In genomic region chr8:128087500-128087899, GRCm38 (mm10) we compare ENCODE assay signal across 21 mouse cellular contexts.
DNase-seq lines count a peak whose midpoint lies in the region; ATAC-seq and TF ChIP-seq lines count a peak whose summit lies in the region.
"Had no signal": no experiment of that assay in that cellular context is flagged by ENCODE, and none has a peak within 500 bp of the region (broad histone marks: within the 10 kb centered on the region; RNA-seq: fewer than 3 reads in every experiment).

No protein-coding gene starts in this region.

- H3K4me3 ChIP-seq in midbrain, embryonic 11.5 days (ENCODE audit: low read depth, low read length), result no peak overlapping the region
- H3K4me3 ChIP-seq in midbrain, postnatal 0 days (ENCODE audit: low read depth, low read length), result no peak overlapping the region
- H3K4me3 ChIP-seq in neural tube, embryonic 11.5 days (ENCODE audit: low read depth, low read length), result no peak overlapping the region
- H3K4me3 ChIP-seq: embryonic facial prominence, embryonic 13.5 days; forebrain, embryonic 12.5 days; heart, adult 2 months; heart, embryonic 12.5 days had no signal

- DNase-seq in heart, adult 11 months, result peak; percentile 45
- DNase-seq in heart, postnatal 4 days, result no peak
- DNase-seq in midbrain, embryonic 11.5 days (ENCODE audit: low spot score, missing footprints), result peak; percentile 84
- DNase-seq in midbrain, postnatal 0 days (ENCODE audit: low spot score), result no peak
- peak; percentile 18 for DNase-seq in embryo, embryonic 10.5 days (ENCODE audit: low spot score)
- DNase-seq in neural tube, embryonic 11.5 days (ENCODE audit: low spot score), result peak; percentile 29
- DNase-seq in B cell, adult 2 months, result no peak
- DNase-seq: adrenal gland, postnatal 14 days; cerebellum, adult 18-20 months; cerebellum, adult 9-11 months; cerebellum, postnatal 36 days; gastrocnemius, postnatal 10 days; heart, adult 2 months had no signal

- no peak overlapping the region for H3K9ac ChIP-seq in midbrain, embryonic 11.5 days (ENCODE audit: low read length)
- H3K9ac ChIP-seq in midbrain, postnatal 0 days (replicated peaks; ENCODE audit: low read length, poor library complexity, severe bottlenecking), result no peak overlapping the region
- no peak overlapping the region for H3K9ac ChIP-seq in neural tube, embryonic 11.5 days (ENCODE audit: low read length)
- H3K9ac ChIP-seq: embryonic facial prominence, embryonic 13.5 days; forebrain, embryonic 12.5 days; heart, embryonic 12.5 days; hindbrain, embryonic 14.5 days had no signal

- 0 out of 2 replicates have a peak, but pooled peaks have one; percentile 33 for ATAC-seq in midbrain, embryonic 11.5 days (ENCODE audit: low FRiP score)
- no peak for ATAC-seq in midbrain, postnatal 0 days (ENCODE audit: low FRiP score)
- ATAC-seq in neural tube, embryonic 11.5 days (ENCODE audit: insufficient read depth, low FRiP score, low TSS enrichment), result no peak; the same call in 1 of the 2 replicates
- ATAC-seq: activated CD4-positive, CD25-positive, alpha-beta regulatory T cell, adult 4 months; forebrain, embryonic 16.5 days; Patski had no signal

- no peaks in the 10 kb centered on the region for H3K9me3 ChIP-seq in midbrain, embryonic 11.5 days (ENCODE audit: control insufficient read depth, low read length)
- H3K9me3 ChIP-seq in midbrain, postnatal 0 days (ENCODE audit: low read length), result no peaks in the 10 kb centered on the region
- no peaks in the 10 kb centered on the region for H3K9me3 ChIP-seq in neural tube, embryonic 11.5 days (ENCODE audit: control insufficient read depth, low read length)
- H3K9me3 ChIP-seq: embryonic facial prominence, embryonic 13.5 days had no signal

- H3K4me1 ChIP-seq in midbrain, embryonic 11.5 days (ENCODE audit: control insufficient read depth, insufficient read depth, low read length), result no peaks in the 10 kb centered on the region
- H3K4me1 ChIP-seq in midbrain, postnatal 0 days (ENCODE audit: insufficient read depth, low read length), result no peaks in the 10 kb centered on the region
- no peaks in the 10 kb centered on the region for H3K4me1 ChIP-seq in neural tube, embryonic 11.5 days (ENCODE audit: control insufficient read depth, insufficient read depth, low read length)
- H3K4me1 ChIP-seq: embryonic facial prominence, embryonic 13.5 days; forebrain, embryonic 12.5 days; heart, embryonic 12.5 days had no signal

- no peak overlapping the region for H3K27ac ChIP-seq in midbrain, embryonic 11.5 days (ENCODE audit: low read depth, low read length)
- H3K27ac ChIP-seq in midbrain, postnatal 0 days (ENCODE audit: low read depth, low read length), result no peak overlapping the region
- no peak overlapping the region for H3K27ac ChIP-seq in neural tube, embryonic 11.5 days (ENCODE audit: low read depth, low read length)
- H3K27ac ChIP-seq: embryonic facial prominence, embryonic 13.5 days; forebrain, embryonic 12.5 days; heart, adult 2 months; hindbrain, embryonic 14.5 days had no signal

- H3K36me3 ChIP-seq in midbrain, embryonic 11.5 days (ENCODE audit: control insufficient read depth, insufficient read depth, low read length), result no peaks in the 10 kb centered on the region
- H3K36me3 ChIP-seq in midbrain, postnatal 0 days (ENCODE audit: insufficient read depth, low read length), result no peaks in the 10 kb centered on the region
- no peaks in the 10 kb centered on the region for H3K36me3 ChIP-seq in neural tube, embryonic 11.5 days (ENCODE audit: control insufficient read depth, insufficient read depth, low read length)
- H3K36me3 ChIP-seq: embryonic facial prominence, embryonic 13.5 days; forebrain, embryonic 12.5 days; heart, embryonic 12.5 days had no signal

- TF ChIP-seq CTCF in midbrain, postnatal 0 days (IDR thresholded peaks at IDR 0.05), result no peak

- 83% methylated on average over 1 of the region's 1 CpGs for WGBS in midbrain, embryonic 11.5 days
- WGBS in midbrain, postnatal 0 days, result 75% methylated on average over 1 of the region's 1 CpGs
- WGBS in neural tube, embryonic 11.5 days, result 79% methylated on average over 1 of the region's 1 CpGs

- no peak overlapping the region for H3K4me2 ChIP-seq in midbrain, embryonic 11.5 days
- H3K4me2 ChIP-seq in midbrain, postnatal 0 days (ENCODE audit: low read depth, low read length, poor library complexity, severe bottlenecking), result no peak overlapping the region
- no peak overlapping the region for H3K4me2 ChIP-seq in neural tube, embryonic 11.5 days (ENCODE audit: low read depth)
- H3K4me2 ChIP-seq: embryonic facial prominence, embryonic 13.5 days; forebrain, embryonic 12.5 days; heart, embryonic 12.5 days; hindbrain, embryonic 14.5 days had no signal

- H3K27me3 ChIP-seq in midbrain, embryonic 11.5 days (ENCODE audit: control insufficient read depth, insufficient read depth, low read length), result no peaks in the 10 kb centered on the region; the same call in 1 of the 2 replicates
- no peaks in the 10 kb centered on the region for H3K27me3 ChIP-seq in midbrain, postnatal 0 days (ENCODE audit: insufficient read depth, low read length)
- H3K27me3 ChIP-seq in neural tube, embryonic 11.5 days (ENCODE audit: control insufficient read depth, insufficient read depth, low read length), result no peaks in the 10 kb centered on the region
- H3K27me3 ChIP-seq: CH12.LX; embryonic facial prominence, embryonic 13.5 days; forebrain, embryonic 12.5 days; heart, embryonic 12.5 days; Patski had no signal

Comparison
In these comparisons a context has a peak if more than half of its experiments do, and no peak if none do; other contexts are left out.
1. DNase-seq: peak in heart, adult 11 months (single experiment), midbrain, embryonic 11.5 days (single experiment), embryo, embryonic 10.5 days (single experiment) and neural tube, embryonic 11.5 days (single experiment); none in heart, postnatal 4 days (single experiment), midbrain, postnatal 0 days (single experiment) and B cell, adult 2 months (0 of 2).